Mouse (Mus musculus) skeletal muscle tissue, adult 2 months (tissue): ENCODE results near the gene Hhex.

Experiments used
- DNase-seq: peaks from one replicate; pipeline ENCODE4 v3.0.0-alpha.2; 2012; ENCODE audit warnings: low read depth, low spot score

The Hhex gene

DNA sequence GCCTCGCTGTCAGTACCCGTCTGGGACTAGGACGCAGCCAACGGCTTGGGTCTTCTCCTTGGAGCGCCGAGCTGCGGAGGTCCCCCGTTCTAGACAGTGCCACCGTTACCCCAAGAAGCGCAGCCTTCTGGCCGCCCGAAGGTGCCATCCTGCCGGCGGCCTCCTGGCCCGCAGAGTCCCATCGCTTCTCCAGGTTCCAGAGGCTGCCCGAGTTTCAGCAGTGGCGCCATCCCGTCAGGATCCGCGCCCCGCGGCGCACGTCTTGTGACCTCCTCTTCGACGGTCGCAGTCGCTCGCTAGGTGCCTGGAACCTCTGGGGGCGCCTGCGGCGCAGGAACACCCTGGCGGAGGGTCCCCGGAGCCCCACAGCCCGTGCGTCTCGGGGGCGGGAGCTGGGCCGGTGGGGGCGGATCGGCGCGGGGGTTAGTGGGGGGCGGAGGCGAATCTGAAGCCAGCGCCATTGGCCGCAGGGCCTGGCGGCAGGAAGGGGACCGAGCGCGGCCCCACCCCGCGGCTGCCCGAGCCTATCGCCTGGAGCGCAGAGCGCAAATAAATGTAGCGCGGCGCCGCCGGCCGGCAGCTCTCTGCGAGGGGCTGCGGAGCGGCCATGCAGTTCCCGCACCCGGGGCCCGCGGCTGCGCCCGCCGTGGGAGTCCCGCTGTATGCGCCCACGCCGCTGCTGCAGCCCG, at the start of gene Hhex:
Hhex (plus strand) TSS at position 548 of the 689 bp plus-strand sequence.
- peak; percentile 44 for DNase-seq

DNA sequence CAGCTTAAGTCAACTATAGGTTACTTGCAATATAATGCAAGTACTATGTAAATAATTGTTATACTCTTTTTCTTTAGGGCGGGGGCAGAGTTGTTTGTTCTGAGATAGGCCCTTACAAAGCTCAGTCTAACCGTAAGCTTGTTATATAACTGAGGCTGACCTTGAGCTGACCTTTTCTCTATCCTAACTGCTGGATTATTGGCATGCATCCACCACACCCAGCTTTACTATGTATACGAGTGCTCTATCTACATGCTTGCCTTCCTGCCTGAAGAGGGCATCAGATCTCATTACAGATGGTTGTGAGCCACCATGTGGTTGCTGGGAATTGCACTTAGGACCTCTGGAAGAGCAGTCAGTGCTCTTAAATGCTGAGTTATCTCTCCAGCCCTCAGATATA, 48.5 kb upstream of the Hhex start:
- no peak for DNase-seq

DNA sequence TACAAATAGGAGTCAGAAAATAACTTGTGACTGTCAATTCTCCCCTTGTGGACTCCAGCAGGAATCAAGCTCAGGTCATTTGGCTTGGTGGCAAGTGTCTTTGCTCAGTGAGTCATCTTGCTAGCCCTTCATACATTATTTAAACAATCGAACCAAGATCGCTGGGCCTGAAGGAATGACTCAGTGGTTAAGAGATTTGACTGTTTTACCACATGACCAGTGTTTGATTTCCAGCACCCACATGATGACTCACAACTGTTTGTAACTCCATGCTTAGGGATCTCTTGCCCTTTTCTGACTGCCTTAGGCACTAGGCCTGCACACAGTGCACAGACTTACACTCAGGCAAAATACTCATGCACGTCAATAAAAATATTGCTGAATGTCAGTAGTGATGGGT, 42.7 kb upstream of the Hhex start:
- DNase-seq: no peak

DNA sequence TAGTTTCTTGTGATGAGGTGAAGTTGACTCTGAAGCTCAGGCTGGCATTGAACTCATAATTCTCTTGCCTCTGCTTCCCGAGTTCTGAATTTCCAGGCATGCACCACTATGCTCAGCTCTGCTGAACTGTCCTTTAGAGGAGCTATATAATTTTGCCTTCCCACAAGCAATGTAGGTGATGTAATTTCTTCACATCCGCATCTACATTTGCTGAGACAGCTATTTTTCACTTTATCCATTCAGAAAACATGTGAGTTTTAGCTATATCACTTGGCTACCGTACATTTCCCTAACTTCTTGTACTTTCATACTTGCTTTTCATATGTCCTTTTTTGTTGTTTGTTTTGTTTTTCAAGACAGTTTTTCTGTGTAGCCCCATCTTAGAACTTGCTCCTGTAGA, 38.3 kb upstream of the Hhex start:
- DNase-seq: no peak

DNA sequence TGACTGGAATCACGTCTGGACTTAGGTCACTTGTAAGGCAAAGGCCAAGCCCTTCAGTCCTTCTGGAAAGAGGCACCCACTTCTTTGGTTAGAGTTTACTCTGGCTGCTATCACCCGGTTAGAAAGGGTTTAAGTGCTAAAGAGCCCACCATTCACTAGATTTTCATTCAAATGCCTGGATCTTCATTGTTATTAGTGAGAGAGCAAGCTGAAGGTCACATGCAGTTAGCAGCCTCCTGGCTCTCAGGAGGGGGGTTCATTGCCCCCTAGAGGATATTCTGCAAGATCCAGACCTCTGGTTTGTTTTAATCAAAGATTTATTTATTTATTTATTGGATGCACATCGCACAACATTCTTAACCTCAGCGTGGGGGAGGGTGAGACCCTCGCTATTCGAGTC, 33.7 kb upstream of the Hhex start:
- no peak for DNase-seq

DNA sequence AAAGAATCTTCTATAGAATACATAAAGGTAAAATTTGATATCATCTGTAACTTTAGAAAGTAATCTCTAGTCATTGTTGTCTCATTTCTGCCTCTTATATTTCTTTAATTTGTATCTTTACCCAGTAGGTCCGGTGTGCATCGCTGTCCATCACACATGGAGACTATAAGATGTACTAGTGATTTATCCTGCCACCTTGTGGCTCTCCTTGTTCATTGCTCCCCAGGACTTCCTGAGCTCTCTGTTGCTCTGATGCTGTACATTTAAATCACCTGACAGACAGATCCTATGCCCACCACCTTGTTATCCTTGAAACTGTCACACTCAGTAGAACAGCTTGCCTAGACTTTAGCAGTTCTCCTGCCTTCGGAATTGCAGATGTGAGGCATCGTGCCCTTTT, 16.3 kb upstream of the Hhex start:
- no peak for DNase-seq

DNA sequence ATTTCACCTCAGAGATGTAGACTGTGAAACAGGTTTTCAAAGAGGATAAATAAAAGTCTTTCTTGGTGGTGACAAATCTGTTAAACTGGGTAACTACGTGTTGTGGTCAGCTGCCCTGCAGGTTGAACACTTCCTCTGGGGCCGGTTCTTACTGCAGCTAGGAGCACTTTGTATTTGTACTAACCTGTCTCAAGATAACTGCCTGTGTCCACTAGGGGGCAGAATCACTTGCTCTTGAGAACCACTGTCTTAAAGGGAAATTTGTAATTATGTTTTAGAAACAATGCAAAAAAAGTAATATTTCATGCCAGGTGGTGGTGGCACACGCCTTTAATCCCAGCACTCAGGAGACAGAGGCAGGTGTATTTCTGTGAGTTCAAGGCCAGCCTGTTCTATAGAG, 15.0 kb upstream of the Hhex start:
- peak; percentile 30 for DNase-seq

DNA sequence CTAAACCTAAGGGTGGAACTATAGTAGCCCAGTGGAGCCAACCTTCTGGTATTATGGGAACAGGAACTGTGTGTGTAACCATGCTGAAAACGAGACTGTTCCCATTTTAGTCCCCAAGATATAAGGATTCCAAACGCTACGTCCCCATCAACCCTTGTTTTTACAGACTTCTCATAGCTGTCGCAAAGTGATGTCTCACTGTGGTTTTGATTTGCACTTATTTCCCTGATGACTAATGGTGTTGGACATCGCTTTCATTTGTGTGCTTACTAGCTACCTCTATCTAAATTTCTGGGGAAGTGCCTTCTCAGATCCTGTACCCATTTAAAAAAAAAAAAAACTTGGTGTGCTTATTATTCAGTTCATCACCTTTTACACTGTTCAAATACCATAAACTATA, 6.0 kb upstream of the Hhex start:
- DNase-seq: no peak

DNA sequence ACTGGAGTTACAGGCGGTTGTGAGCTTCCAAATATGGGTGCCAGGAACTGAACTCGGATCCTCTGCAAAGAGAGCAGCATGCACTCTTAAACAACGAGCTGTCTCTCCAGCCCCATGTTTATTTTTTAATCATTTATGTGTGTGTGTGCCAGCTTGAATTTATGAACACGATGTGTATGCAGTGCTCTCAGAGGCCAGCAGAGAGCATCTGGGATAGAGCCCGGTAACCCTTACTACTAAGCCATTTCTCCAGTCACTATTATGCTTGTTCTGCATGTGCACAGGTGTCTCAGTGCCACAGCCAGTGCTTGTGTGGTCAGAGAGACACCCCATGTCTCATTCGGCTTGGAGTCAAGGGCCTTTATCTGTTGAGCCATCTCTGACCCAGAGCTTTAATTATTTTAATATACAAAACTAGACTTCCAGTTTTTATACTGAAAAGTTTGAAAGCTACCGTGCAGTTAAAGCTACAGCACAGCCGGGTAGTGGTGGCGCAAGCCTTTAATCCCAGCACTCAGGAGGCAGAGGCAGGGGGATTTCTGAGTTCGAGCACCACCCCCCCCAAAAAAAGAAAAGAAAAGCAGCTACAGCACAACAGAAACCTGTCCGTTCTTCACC, 3.4 kb upstream of the Hhex start:
- no peak for DNase-seq

DNA sequence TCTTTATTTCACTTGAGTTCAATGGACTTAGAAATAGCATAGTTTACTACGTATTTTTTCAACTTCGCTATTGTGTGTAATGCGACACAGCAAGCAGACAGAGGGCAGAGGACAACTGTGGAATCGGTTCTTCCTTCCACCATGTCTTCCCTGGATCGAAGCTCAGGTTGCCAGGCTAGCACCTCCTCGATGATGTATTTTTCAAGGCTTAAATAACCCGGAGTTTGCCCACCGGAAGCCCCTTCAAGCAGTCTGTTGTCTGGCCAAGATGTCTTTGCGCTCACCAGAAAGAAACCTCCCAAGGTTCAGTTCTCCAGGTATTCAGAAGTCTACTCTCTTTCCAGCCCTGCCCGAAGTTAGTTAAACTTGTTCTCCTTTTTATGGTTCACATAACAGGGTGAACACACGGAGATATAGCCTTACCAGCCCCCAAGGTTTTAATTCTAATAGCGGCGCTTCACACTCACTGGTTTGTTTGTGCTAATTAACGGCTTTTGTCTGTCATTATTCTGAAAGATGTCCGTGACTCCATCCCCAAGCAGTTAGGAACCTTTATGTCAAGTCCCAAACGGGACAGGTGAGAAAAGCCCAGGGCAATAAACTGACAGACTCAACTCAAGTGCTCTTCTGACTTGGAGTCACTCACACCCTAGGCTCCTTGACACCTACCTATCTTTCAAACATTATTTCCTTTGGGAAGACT, 1.6 kb upstream of the Hhex start:
- no peak for DNase-seq

DNA sequence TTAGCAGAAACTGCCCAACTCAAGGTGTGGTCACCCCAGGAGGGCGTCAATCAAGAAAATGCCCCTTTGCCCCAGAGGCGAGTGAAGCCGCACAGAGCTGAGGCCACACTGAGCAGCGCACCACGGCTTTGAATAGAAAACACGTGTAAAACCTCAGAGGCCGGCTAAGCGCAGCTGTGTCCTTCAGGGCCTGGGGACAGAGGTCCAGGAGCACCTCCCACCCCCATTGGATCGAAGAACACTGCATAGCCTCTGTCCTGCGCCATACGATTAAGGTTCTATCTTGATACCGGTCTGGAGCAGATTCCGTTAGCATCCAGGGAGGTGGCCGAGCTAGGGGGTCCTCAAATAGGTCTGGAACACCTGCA, 731 bp upstream of the Hhex start:
- no peak for DNase-seq

DNA sequence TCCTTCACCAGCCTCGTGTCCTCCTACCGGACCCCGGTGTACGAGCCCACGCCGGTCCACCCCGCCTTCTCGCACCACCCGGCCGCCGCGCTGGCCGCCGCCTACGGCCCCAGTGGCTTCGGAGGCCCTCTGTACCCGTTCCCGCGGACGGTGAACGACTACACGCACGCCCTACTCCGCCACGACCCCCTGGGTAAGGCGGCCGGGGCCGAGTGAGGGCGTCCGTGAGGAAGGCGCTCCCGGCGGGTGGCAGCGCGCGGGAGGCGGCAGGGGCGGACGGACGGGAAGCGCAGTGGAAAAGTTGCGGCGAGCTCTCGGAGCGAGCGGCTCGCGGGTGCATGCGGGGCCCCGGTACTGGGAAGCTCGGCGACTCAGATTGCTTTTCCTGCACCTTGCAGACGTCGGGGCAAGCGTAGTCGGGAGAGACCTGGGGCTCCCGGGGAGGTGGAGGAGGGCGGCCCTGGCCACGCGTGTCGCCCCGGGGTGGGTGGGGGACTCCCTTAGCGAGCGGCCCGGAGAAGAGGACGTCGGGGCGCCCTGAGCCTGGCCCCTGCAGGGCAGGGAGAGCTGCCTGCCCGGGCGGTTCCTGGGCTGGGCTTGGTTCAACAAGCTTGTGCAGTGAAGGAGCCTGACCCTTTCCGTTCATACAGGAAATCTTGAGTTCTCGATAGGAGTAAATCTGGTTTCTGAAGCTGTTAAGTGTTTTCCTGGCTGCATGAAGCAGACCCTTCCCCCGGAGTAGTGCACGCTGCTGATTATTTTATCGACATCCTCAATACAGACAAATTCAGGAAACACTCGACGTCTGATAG, 637 bp downstream of the Hhex start:
- DNase-seq: peak; percentile 45

DNA sequence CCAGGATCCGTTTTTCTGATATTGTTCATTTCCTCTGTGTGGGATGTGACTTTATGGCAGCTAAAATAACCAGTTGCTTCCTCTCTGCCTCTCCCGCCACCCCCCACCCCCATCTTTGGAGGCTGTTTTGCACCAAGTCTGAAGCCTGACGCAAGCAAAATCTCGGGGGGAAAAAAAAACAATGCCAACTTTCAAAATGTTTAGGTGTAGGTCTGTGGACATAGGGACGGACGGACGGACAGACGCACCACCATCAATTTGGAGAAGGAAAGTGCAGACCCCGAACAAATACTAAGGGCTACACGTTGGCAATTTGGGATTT, 1.2 kb downstream of the Hhex start:
- no peak for DNase-seq

DNA sequence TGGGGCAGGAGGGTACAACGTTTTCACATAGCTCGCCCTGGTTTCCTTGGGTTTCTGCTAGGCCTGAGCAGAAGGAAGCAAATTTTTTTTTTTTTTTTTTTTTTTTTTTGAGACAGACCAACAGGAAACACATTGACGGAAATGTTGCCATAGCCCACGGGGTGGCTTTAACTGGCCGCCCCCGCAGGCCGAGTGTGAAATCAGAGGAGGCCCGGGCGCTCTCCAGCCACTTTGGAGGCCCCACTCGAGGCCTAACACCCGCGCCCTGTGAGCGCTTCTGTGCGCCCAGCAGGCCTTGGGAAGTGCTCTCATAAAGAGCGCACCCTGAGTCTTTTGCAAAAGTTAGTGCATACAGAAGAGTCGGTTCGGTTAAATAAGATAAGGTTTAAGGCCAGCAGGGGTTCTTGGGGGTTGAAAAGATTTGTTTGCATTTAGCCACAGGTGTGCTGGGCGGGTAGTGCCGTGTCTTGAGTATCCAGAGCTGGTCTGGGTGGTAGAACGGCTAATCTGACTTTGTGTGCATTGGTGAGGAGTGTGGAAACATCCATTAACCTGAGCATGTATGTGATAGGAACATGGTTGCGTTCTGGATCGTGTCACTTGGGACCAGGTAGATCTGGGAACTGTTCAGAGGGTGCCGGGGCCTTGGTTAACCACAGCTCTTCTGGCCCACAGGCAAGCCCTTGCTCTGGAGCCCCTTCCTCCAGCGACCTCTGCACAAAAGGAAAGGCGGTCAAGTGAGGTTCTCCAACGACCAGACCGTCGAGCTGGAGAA, 2.1 kb downstream of the Hhex start:
- peak; percentile 25 for DNase-seq

DNA sequence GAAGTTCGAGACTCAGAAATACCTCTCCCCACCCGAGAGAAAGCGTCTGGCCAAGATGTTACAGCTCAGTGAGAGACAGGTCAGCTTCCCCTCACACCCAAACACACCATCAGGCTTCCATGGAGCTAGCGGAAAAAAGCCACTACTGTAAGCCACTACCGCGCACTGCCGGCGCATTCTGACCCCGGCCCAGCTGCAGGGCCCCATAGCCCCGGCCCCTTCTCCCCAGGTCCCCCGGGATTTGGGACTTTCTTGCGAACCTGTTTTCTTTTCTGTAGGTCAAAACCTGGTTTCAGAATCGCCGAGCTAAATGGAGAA, 2.6 kb downstream of the Hhex start:
- no peak for DNase-seq

DNA sequence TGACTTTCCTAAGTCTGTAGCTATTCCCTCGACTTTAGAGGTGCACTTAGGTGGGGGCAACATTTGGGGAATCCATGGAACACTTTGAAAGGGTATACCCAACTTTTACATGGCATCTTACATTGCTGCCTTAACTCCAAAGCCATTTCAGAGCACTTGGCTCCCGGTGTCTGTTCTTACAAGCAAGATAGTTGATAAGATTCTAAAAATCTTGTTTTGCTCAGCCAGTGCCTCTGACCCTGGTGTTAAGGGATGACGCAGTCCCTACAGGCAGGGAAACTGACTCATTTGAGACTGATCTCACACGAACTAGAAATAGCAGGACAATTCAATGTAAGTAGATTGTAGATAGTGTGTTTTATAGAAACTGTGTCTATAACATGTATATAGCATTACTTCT, 5.6 kb downstream of the Hhex start:
- no peak for DNase-seq

DNA sequence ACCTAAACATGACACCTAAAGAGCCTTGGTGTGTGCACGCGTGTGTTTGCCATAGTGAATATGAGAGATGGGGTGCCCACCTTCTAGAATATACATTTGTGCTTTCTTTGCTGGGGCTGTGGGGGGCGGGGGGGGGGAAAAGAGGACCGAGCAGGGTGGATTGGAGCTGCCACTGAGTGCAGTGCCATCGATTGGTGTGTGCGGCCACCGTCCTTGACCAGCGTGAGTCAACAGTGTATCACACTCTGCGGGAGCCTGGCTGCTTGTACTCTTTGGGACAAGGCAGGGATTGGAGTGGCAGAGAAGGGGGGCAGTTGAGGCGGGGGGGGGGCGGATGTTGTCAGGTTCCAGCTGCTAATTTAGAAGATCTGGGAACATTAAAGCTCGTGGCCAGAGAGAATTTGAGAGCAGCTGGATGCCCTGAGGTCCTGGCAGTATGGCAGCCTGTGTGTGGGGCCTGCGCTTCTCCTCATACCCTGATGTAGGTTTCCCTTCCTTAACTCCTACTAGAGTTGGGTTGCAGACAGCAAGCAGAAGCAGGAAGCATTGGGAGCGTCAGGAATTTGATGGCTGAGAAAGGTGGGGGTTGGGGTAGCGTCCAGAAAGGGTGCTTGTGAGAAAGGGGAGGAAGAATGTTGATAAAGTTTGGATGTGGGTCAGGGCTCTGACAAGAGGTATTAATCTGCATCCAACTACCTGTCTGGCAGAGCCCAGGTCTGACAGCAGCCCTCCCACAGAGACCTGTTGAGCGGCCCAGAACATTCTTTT, 6.3 kb downstream of the Hhex start:
- no peak for DNase-seq

DNA sequence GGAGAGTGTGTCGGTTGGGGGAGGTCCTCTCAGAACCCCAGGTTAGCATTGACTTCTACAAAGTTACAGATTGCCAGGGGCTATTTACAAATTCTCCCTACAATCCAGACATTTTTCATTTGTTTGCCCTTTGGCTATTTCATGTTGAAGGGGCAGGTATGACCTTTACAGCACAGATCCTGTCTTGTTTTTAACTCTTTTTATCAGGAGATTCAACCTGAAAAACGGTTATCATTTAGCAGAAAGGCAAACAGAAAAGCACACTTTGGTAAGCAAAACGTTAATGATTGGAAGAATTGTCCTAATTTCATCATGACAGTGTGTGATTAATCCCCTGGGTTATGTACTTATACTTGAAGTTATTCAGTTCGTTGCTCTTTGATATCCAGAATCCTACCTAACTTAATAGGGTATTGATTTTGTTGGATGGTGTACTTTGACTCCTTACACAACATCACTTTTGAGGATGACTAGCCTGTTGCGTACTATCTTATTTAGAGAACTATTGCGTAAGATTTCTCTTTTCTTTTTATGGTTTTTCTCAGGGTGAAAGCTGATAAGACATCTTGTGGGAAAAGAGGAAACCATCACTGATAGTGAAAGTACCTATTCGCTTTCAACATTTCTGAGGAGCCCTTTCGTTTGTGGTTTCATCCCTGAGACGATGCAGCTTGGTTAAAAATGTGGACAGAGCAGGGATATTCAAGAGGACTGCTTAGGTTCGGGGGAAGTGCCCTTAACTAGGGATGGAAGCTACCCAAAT, 8.1 kb downstream of the Hhex start:
- DNase-seq: no peak

DNA sequence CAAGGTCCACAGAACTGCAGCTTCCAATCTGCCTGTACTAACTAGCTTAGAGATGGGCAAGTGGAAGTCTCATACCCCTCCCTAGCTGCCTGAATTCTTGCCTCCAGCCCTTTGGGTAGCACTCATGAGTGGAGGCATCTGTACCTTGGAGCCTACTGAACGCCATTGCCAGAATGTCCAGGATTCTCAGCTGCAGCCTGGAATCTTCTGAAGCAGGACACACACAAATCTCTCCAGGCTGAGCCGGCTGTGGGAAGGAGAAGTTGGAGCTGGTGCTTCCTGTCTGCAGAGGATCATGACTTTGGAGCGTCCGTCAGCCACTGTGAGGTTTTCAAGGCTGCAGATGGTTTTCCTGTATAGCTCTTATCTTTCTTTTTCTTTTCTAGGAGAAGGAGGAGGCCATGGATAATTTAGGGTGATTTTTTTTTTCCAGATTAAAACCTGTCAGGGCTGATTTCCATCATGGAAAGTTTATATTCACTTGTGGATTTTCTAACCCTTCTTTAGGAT, 9.1 kb downstream of the Hhex start:
- no peak for DNase-seq

DNA sequence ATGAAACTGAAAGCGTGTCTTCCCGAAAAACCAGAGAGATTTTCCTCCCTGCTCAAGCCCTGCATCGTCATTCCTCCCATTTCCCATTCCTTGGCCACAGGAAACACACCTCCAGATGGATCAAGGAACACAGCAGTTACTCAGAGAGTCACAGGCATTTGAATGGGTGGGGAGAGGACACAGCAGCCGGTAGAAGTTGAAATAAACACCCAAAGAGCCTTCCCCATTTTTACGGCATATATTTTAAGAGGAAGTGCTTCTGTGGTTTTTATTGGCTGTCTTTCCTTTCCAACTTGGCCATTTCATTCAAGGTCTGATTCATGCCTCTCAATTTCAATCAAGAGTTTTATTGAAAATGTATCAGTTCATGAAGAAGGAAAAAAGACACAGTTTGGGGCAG, 13.6 kb downstream of the Hhex start:
- no peak for DNase-seq
